Mouse (Mus musculus) R1 (cell line): ENCODE data around the gene Cxcl1.
"Not testable (repeated sequence)": the region's sequence is repeated elsewhere in the genome, so short reads cannot be mapped to it uniquely, and the experiment has no call there.

Experiments
- DNase-seq: peaks from one replicate; pipeline ENCODE4 v3.0.0-alpha.2; 2018; ENCODE audit warnings: low read depth, low spot score

Gene Cxcl1

GRCm38 (mm10) chr5:90890519-90891463 is at the start of gene Cxcl1:
Gene Cxcl1, plus strand, starts transcription at chr5:90891241.
- DNase-seq, result peak; percentile 38

GRCm38 (mm10) chr5:90843891-90844290 is 47.1 kb upstream of the Cxcl1 start:
- no peak for DNase-seq

- not testable (repeated sequence) for DNase-seq
Measured at GRCm38 (mm10) chr5:90850096-90850495, 40.9 kb upstream of the Cxcl1 start.

GRCm38 (mm10) chr5:90851391-90851790 is 39.6 kb upstream of the Cxcl1 start:
- DNase-seq, result not testable (repeated sequence)

GRCm38 (mm10) chr5:90853206-90853605 is 37.8 kb upstream of the Cxcl1 start:
- no peak for DNase-seq

GRCm38 (mm10) chr5:90855308-90856230 is 35.5 kb upstream of the Cxcl1 start:
- DNase-seq, result no peak

GRCm38 (mm10) chr5:90857463-90857862 is 33.6 kb upstream of the Cxcl1 start:
- no peak for DNase-seq

- no peak for DNase-seq
Measured at GRCm38 (mm10) chr5:90858429-90858828, 32.6 kb upstream of the Cxcl1 start.

GRCm38 (mm10) chr5:90859031-90859430 is 32.0 kb upstream of the Cxcl1 start:
- DNase-seq, result no peak

- no peak for DNase-seq
Measured at GRCm38 (mm10) chr5:90861876-90862375, 29.1 kb upstream of the Cxcl1 start.

- DNase-seq, result no peak
Measured at GRCm38 (mm10) chr5:90866770-90867169, 24.3 kb upstream of the Cxcl1 start.

- no peak for DNase-seq
Measured at GRCm38 (mm10) chr5:90872377-90872776, 18.7 kb upstream of the Cxcl1 start.

- no peak for DNase-seq
Measured at GRCm38 (mm10) chr5:90876045-90876444, 15.0 kb upstream of the Cxcl1 start.

- DNase-seq, result no peak
Measured at GRCm38 (mm10) chr5:90876471-90877172, 14.4 kb upstream of the Cxcl1 start.

GRCm38 (mm10) chr5:90877173-90877512 is 13.9 kb upstream of the Cxcl1 start:
- no peak for DNase-seq

- DNase-seq, result no peak
Measured at GRCm38 (mm10) chr5:90879307-90880014, 11.6 kb upstream of the Cxcl1 start.

- no peak for DNase-seq
Measured at GRCm38 (mm10) chr5:90880335-90880850, 10.6 kb upstream of the Cxcl1 start.

GRCm38 (mm10) chr5:90881021-90881420 is 10.0 kb upstream of the Cxcl1 start:
- DNase-seq, result no peak

GRCm38 (mm10) chr5:90881682-90882081 is 9.4 kb upstream of the Cxcl1 start:
- no peak for DNase-seq

GRCm38 (mm10) chr5:90882146-90882545 is 8.9 kb upstream of the Cxcl1 start:
- no peak for DNase-seq
